Mouse (Mus musculus) lung, postnatal 25 days (tissue): ENCODE results near the gene Rnf6.
A peak's percentile ranks its signal among the peaks of the same experiment; 100 is the strongest.

Experiments used
- DNase-seq: peaks from one replicate; pipeline ENCODE4 v3.0.0; 2022; ENCODE audit warnings: low spot score

Gene Rnf6

GRCm38 (mm10) chr5:146220879-146221714, at the start of gene Rnf6:
Gene Rnf6 (minus strand): TSS chr5:146221555.
- peak; percentile 97 for DNase-seq

- no peak for DNase-seq
Measured at GRCm38 (mm10) chr5:146270593-146270992, 49.2 kb upstream of the Rnf6 start.

GRCm38 (mm10) chr5:146267776-146268175, 46.4 kb upstream of the Rnf6 start:
- no peak for DNase-seq

GRCm38 (mm10) chr5:146265934-146266591, 44.7 kb upstream of the Rnf6 start:
- no peak for DNase-seq

GRCm38 (mm10) chr5:146260003-146260402, 38.6 kb upstream of the Rnf6 start:
- DNase-seq = no peak

- no peak for DNase-seq
Measured at GRCm38 (mm10) chr5:146253644-146254043, 32.3 kb upstream of the Rnf6 start.

GRCm38 (mm10) chr5:146251663-146252429, 30.5 kb upstream of the Rnf6 start:
- DNase-seq = peak; percentile 53

- DNase-seq = no peak
Measured at GRCm38 (mm10) chr5:146250369-146251075, 29.2 kb upstream of the Rnf6 start.

- peak; percentile 75 for DNase-seq
Measured at GRCm38 (mm10) chr5:146248746-146249145, 27.4 kb upstream of the Rnf6 start.

GRCm38 (mm10) chr5:146247709-146248108, 26.4 kb upstream of the Rnf6 start:
- no peak for DNase-seq

GRCm38 (mm10) chr5:146246386-146246785, 25.0 kb upstream of the Rnf6 start:
- no peak for DNase-seq

- DNase-seq = no peak
Measured at GRCm38 (mm10) chr5:146245646-146246370, 24.5 kb upstream of the Rnf6 start.

- DNase-seq = no peak
Measured at GRCm38 (mm10) chr5:146245193-146245592, 23.8 kb upstream of the Rnf6 start.

GRCm38 (mm10) chr5:146241202-146241601, 19.8 kb upstream of the Rnf6 start:
- DNase-seq = no peak

GRCm38 (mm10) chr5:146240771-146241170, 19.4 kb upstream of the Rnf6 start:
- no peak for DNase-seq

GRCm38 (mm10) chr5:146238274-146238673, 16.9 kb upstream of the Rnf6 start:
- no peak for DNase-seq

GRCm38 (mm10) chr5:146234336-146234735, 13.0 kb upstream of the Rnf6 start:
- DNase-seq = no peak

- no peak for DNase-seq
Measured at GRCm38 (mm10) chr5:146232816-146233215, 11.5 kb upstream of the Rnf6 start.

- no peak for DNase-seq
Measured at GRCm38 (mm10) chr5:146232056-146232675, 10.8 kb upstream of the Rnf6 start.

- no peak for DNase-seq
Measured at GRCm38 (mm10) chr5:146231655-146231996, 10.3 kb upstream of the Rnf6 start.
